Mouse (Mus musculus): ENCODE results near the gene Olfr776.
"Not testable (repeated sequence)": the region's sequence is repeated elsewhere in the genome, so short reads cannot be mapped to it uniquely, and the experiment has no call there.

Olfr776 gene

DNA sequence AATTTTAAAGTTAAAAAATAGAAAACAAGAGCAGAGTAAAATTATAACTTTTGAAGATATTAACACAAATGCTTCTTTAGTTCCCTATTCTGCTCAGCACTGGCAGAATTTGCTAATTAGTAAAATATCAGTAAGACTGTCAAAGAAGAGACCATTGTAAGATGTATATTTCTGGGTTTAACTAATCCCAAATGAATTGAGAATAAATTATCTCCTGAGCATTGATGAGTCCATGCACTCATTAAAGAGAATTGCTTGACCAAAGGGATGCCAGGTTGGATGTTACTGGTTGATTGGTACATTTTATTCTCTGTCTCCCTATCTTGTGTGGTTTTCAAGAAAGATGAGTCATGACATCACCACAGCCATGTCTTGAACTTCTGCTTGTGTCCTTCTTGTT is at the start of gene Olfr776:
Gene Olfr776, plus strand, starts transcription at position 301 of the 400 bp plus-strand sequence.
- DNase-seq (ENCODE audit: low read depth, low spot score) = no peak

DNA sequence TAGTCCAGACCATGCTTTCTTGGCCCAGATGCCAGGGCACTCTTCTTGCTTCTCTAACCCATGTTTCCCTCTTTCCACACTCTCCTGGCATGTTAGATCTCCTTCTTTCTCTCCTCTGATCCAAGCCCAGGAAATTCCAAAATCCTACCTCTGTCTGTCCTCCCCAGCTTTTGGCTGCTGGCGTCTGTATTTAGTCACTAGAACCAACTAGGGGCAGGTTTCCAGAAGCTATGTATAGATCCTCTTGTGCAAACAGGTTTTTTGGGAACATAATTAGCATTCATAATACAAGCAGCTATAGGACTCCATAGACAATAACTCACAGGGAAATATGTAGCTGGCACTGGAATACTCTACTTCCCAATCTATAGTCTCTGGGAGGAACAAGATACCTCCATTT is 28.2 kb upstream of the Olfr776 start:
- DNase-seq (ENCODE audit: low read depth, low spot score) = no peak

DNA sequence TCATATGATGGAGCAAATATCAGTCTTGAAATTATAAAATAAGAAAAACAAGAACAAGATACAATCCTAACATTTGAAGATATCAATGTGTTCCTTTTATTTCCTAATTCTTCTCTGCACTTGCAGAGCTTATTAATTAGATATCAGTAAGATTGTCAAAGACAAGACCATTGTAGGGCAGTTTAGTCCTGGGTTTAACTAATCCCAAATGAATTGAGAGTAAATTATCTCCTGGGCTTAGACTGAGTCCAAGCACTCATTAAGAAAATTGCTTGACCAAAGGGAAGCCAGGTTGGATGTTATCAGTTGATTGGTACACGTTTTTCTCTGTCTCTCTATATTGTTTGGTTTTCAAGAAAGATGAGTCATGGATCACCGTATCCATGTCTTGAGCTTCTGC is 23.0 kb upstream of the Olfr776 start, which contains the start of gene Olfr774:
Gene Olfr774, plus strand, starts transcription at position 301 of the 400 bp plus-strand sequence.
- no peak for DNase-seq (ENCODE audit: low read depth, low spot score)

DNA sequence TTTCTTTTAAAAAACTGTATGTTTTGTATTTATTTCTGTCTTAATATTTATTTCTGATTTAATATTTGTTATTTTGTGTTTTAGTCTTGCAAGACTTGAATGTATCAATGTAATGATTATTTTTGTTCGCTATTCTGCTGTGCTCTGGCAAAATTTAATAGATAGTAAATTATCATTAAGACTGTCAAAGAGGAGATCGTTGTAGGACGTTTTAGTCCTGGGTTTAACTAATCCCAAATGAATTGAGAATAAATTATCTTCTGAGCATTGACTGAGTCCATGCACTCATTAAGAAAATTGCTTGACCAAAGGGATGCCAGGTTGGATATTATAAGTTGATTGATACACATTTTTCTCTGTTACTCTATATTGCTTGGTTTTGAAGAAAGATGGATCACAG is 10.8 kb upstream of the Olfr776 start, which contains the start of gene Olfr775:
Gene Olfr775, plus strand, starts transcription at position 301 of the 400 bp plus-strand sequence.
- no peak for DNase-seq (ENCODE audit: low read depth, low spot score)

DNA sequence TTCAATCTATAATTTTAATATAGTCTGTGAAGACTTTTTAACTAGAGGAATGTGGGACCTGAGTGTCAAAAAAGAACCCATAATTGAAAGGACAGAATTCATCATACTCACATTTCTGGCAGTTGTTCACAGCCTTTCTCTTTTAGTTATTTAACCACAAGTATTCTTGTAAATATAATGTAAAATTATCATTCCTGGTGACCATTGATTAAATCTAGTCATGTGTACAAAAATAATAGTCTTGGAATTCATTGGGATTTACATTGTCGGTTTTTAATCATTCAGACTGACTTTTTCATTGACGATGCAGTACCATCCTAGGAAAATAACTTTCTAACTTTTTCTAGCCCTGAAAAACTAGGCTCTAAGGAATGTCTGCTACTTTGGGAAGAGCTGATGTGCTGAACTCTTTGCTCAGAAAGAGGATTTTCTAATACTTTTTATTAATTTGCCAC is 12.2 kb downstream of the Olfr776 start, which contains the start of gene Olfr777:
Gene Olfr777, minus strand, starts transcription at position 405 of the 455 bp plus-strand sequence.
- no peak for DNase-seq (ENCODE audit: low read depth, low spot score)

DNA sequence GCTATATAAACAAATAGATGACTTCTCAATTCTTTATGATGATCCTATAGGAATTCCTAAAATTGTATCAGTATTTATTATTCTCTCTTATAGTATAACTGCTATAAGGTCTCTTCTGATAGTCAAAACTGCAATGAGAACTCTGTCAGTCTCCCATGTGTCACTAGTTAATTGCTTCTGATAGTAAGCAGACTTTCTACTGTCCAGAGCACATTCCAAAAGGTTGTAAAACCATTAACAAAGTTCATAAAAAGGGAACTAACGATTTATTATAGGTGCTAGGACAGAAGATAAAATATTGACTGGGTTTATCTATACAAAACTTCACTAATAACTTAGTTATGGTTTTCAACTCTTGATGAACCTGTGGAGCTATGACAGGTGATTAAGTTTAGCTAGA is 54.0 kb downstream of the Olfr776 start:
- DNase-seq (ENCODE audit: low read depth, low spot score) = not testable (repeated sequence)

DNA sequence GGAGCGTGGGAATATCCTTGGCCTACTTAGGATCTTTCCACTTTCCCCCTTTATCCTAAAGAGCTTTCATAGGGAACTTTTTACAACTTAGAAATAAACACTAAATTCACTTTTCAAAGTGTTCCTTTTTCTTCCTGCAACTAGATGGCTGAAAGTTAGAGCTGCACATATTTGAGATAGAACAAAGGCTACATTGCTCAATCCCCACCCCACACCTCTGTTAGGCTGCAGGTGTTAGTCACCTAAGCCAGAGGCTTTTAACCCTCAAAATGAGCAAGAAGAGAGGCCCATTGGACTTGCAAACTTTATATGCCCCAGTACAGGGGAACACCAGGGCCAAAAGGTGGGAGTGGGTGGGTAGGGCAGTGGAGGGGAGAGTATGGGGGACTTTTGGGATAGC is 54.6 kb downstream of the Olfr776 start:
- not testable (repeated sequence) for DNase-seq (ENCODE audit: low read depth, low spot score)
